Mouse (Mus musculus): ENCODE measurements around the gene Pde7b. TPM values are rescaled to one million over a fixed set of nuclear protein-coding genes. Genes with fewer than 3 reads are reported as not detected.
A peak's percentile ranks its signal among the peaks of the same experiment; 100 is the strongest.

Pde7b gene
- polyA plus RNA-seq, 2 experiments, result 0.22 to 0.39 TPM

- H3K27me3 ChIP-seq (ENCODE audit: control insufficient read depth, insufficient read depth, low read length), result no peaks in the 10 kb centered on the region
- no peak for DNase-seq (ENCODE audit: low read depth in 3 of 3, low spot score in 3 of 3)
- WGBS (ENCODE audit: insufficient replicate concordance), result 71% methylated on average over 3 of the region's 3 CpGs
Observed at GRCm38 (mm10) chr10:20408336-20408735, 316.5 kb downstream of the Pde7b start.

GRCm38 (mm10) chr10:20405471-20405870, 319.4 kb downstream of the Pde7b start:
- Histone ChIP-seq H3K27ac (no peak overlapping the region), H3K9ac (replicated peaks) (no peak overlapping the region), H3K4me3 (ENCODE audit: insufficient read depth in 1 of 2, low read depth in 2 of 2, low read length in 2 of 2) (no peak overlapping the region), H3K36me3 (replicated peaks; ENCODE audit: control insufficient read depth, insufficient read depth, low read depth) (no peaks in the 10 kb centered on the region), H3K27me3 (ENCODE audit: control insufficient read depth, insufficient read depth, low read length) (no peaks in the 10 kb centered on the region), H3K4me2 (ENCODE audit: low read depth) (no peak overlapping the region), H3K9me3 (ENCODE audit: control insufficient read depth, low read length) (no peaks in the 10 kb centered on the region), H3K4me1 (replicated peaks; ENCODE audit: control insufficient read depth in 2 of 2, insufficient read depth in 2 of 2, low read length in 1 of 2) (no peaks in the 10 kb centered on the region)
- ATAC-seq (ENCODE audit: insufficient read depth), result no peak
- 69% methylated on average over 2 of the region's 2 CpGs for WGBS (ENCODE audit: insufficient replicate concordance)
- TF ChIP-seq EP300 (IDR thresholded peaks at IDR 0.05; ENCODE audit: low read depth) (no peak), CTCF (IDR thresholded peaks at IDR 0.05; ENCODE audit: low read depth) (peak; percentile 60)
- no peak for DNase-seq (ENCODE audit: low read depth in 3 of 3, low spot score in 3 of 3)

More at GRCm38 (mm10) chr10:20408336-20408735, 316.5 kb downstream of the Pde7b start:
- no peak for ATAC-seq (ENCODE audit: insufficient read depth)
- Histone ChIP-seq H3K27ac (no peak overlapping the region), H3K9me3 (ENCODE audit: control insufficient read depth, low read length) (no peaks in the 10 kb centered on the region), H3K9ac (replicated peaks) (no peak overlapping the region), H3K4me2 (ENCODE audit: low read depth) (no peak overlapping the region), H3K4me1 (replicated peaks; ENCODE audit: control insufficient read depth in 2 of 2, insufficient read depth in 2 of 2, low read length in 1 of 2) (no peaks in the 10 kb centered on the region), H3K36me3 (replicated peaks; ENCODE audit: control insufficient read depth, insufficient read depth, low read depth) (no peaks in the 10 kb centered on the region), H3K4me3 (ENCODE audit: insufficient read depth in 1 of 2, low read depth in 2 of 2, low read length in 2 of 2) (no peak overlapping the region)
- TF ChIP-seq EP300 (IDR thresholded peaks at IDR 0.05; ENCODE audit: low read depth), result no peak
- TF ChIP-seq CTCF (IDR thresholded peaks at IDR 0.05; ENCODE audit: low read depth), result no peak

GRCm38 (mm10) chr10:20402941-20403340, 321.9 kb downstream of the Pde7b start:
- no peak overlapping the region for H3K27ac ChIP-seq
- no peak overlapping the region for H3K4me3 ChIP-seq (ENCODE audit: insufficient read depth in 1 of 2, low read depth in 2 of 2, low read length in 2 of 2)
- no peak overlapping the region for H3K9ac ChIP-seq (replicated peaks)
- TF ChIP-seq EP300 (IDR thresholded peaks at IDR 0.05; ENCODE audit: low read depth), result no peak
- no peak for TF ChIP-seq CTCF (IDR thresholded peaks at IDR 0.05; ENCODE audit: low read depth)
- no peaks in the 10 kb centered on the region; a peak in 1 of 4 replicates for H3K4me1 ChIP-seq (replicated peaks; ENCODE audit: control insufficient read depth in 2 of 2, insufficient read depth in 2 of 2, low read length in 1 of 2)
- H3K4me2 ChIP-seq (ENCODE audit: low read depth), result no peak overlapping the region
- H3K27me3 ChIP-seq (ENCODE audit: control insufficient read depth, insufficient read depth, low read length), result no peaks in the 10 kb centered on the region
- H3K36me3 ChIP-seq (replicated peaks; ENCODE audit: control insufficient read depth, insufficient read depth, low read depth), result no peaks in the 10 kb centered on the region
- DNase-seq (ENCODE audit: low read depth in 3 of 3, low spot score in 3 of 3) (no peak), ATAC-seq (ENCODE audit: insufficient read depth) (no peak)
- no peaks in the 10 kb centered on the region for H3K9me3 ChIP-seq (ENCODE audit: control insufficient read depth, low read length)
- 65% methylated on average over 5 of the region's 5 CpGs for WGBS (ENCODE audit: insufficient replicate concordance)

- WGBS (ENCODE audit: insufficient replicate concordance), result 64% methylated on average over 15 of the region's 15 CpGs
- no peak for ATAC-seq (ENCODE audit: insufficient read depth)
- Histone ChIP-seq H3K9me3 (ENCODE audit: control insufficient read depth, low read length) (no peaks in the 10 kb centered on the region), H3K27me3 (ENCODE audit: control insufficient read depth, insufficient read depth, low read length) (no peaks in the 10 kb centered on the region), H3K9ac (replicated peaks) (no peak overlapping the region), H3K4me3 (ENCODE audit: insufficient read depth in 1 of 2, low read depth in 2 of 2, low read length in 2 of 2) (no peak overlapping the region), H3K4me1 (replicated peaks; ENCODE audit: control insufficient read depth in 2 of 2, insufficient read depth in 2 of 2, low read length in 1 of 2) (no peaks in the 10 kb centered on the region; a peak in 1 of 4 replicates), H3K4me2 (ENCODE audit: low read depth) (no peak overlapping the region), H3K36me3 (replicated peaks; ENCODE audit: control insufficient read depth, insufficient read depth, low read depth) (no peaks in the 10 kb centered on the region), H3K27ac (no peak overlapping the region)
- TF ChIP-seq CTCF (IDR thresholded peaks at IDR 0.05; ENCODE audit: low read depth) (no peak), EP300 (IDR thresholded peaks at IDR 0.05; ENCODE audit: low read depth) (no peak)
- no peak for DNase-seq (ENCODE audit: low read depth in 3 of 3, low spot score in 3 of 3)
Observed at GRCm38 (mm10) chr10:20400406-20400805, 324.5 kb downstream of the Pde7b start.

DNA sequence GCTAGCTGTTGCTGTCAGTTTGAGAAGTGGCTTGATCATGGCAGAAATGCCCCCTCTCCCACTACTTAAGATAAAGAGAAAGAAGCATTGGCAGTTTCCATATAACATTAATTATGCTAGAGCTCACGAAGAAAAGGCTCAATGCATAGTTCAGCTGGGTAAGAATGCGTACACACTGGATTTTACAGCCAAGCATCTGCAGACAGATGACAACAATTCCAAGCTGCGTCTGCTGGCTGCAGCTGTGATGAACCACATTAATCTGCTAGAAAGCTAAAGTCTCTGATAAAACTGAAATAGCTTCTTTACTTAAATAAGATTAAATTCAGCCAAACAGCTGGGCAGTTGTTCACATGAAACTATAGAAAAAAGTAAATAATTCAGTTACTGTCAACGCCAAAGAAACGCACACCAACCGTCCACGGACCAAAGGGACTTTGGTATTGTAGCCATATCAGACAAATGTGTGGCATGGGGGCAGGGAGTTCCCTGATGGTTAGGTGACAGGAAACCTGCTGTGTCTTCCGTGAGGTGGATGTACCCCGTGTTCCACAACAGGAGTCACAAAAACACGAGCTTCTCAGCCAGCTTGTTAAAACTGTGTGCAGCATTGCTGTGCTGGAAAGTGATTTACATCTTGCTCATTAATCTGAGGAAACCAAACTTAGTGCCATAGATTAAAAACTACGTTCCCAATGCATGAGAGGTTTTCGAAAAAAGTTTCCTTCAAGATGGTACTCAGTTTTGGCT, 326.1 kb downstream of the Pde7b start:
- WGBS (ENCODE audit: insufficient replicate concordance), result 57% methylated on average over 12 of the region's 12 CpGs
- Histone ChIP-seq H3K36me3 (replicated peaks; ENCODE audit: control insufficient read depth, insufficient read depth, low read depth) (no peaks in the 10 kb centered on the region), H3K9ac (replicated peaks) (no peak overlapping the region), H3K4me3 (ENCODE audit: insufficient read depth in 1 of 2, low read depth in 2 of 2, low read length in 2 of 2) (no peak overlapping the region), H3K9me3 (ENCODE audit: control insufficient read depth, low read length) (no peaks in the 10 kb centered on the region), H3K27ac (no peak overlapping the region), H3K4me2 (ENCODE audit: low read depth) (0 out of 2 replicates have a peak overlapping the region, but pooled peaks have one; percentile 6), H3K4me1 (replicated peaks; ENCODE audit: control insufficient read depth in 2 of 2, insufficient read depth in 2 of 2, low read length in 1 of 2) (no peaks in the 10 kb centered on the region; a peak in 1 of 4 replicates), H3K27me3 (ENCODE audit: control insufficient read depth, insufficient read depth, low read length) (no peaks in the 10 kb centered on the region)
- ATAC-seq (ENCODE audit: insufficient read depth) (no peak), DNase-seq (ENCODE audit: low read depth in 3 of 3, low spot score in 3 of 3) (no peak)
- TF ChIP-seq EP300 (IDR thresholded peaks at IDR 0.05; ENCODE audit: low read depth) (no peak), CTCF (IDR thresholded peaks at IDR 0.05; ENCODE audit: low read depth) (no peak)
